Comparison of ENCODE assay signal across 28 mouse cellular contexts in genomic region chr12:45745697-45746096, GRCm38 (mm10).
A peak's percentile ranks its signal among the peaks of the same experiment; 100 is the strongest.
DNase-seq lines count a peak whose midpoint lies in the region; ATAC-seq lines count a peak whose summit lies in the region.
"Had no signal": no experiment of that assay in that cellular context is flagged by ENCODE, and none has a peak within 500 bp of the region (broad histone marks: within the 10 kb centered on the region; RNA-seq: fewer than 3 reads in every experiment).

No protein-coding gene starts in this region.

- no peak overlapping the region for H3K9ac ChIP-seq in hindbrain, embryonic 13.5 days
- no peak overlapping the region for H3K9ac ChIP-seq in kidney, embryonic 15.5 days
- no peak overlapping the region for H3K9ac ChIP-seq in neural tube, embryonic 11.5 days (ENCODE audit: low read length)
- H3K9ac ChIP-seq: embryonic facial prominence, embryonic 15.5 days; forebrain, embryonic 12.5 days; forebrain, postnatal 0 days; heart, embryonic 13.5 days; intestine, embryonic 15.5 days; limb, embryonic 13.5 days; lung, embryonic 15.5 days had no signal

- peak; percentile 32; the same call in 1 of the 2 replicates for ATAC-seq in hindbrain, embryonic 13.5 days (ENCODE audit: low FRiP score)
- peak; percentile 54 for ATAC-seq in kidney, embryonic 15.5 days (replicated peaks; ENCODE audit: low FRiP score)
- ATAC-seq in neural tube, embryonic 11.5 days (ENCODE audit: insufficient read depth, low FRiP score, low TSS enrichment): peak; percentile 53; the same call in 1 of the 2 replicates
- ATAC-seq: activated CD4-positive, CD25-positive, alpha-beta regulatory T cell, adult 4 months; forebrain, postnatal 0 days; intestine, embryonic 15.5 days; midbrain, embryonic 16.5 days had no signal

- 48% methylated on average over 2 of the region's 2 CpGs for WGBS in hindbrain, embryonic 13.5 days
- 71% methylated on average over 2 of the region's 2 CpGs for WGBS in hindbrain, embryonic 10.5 days
- WGBS in kidney, embryonic 15.5 days: 22% methylated on average over 2 of the region's 2 CpGs
- WGBS in neural tube, embryonic 11.5 days: 72% methylated on average over 2 of the region's 2 CpGs

- no peaks in the 10 kb centered on the region for H3K27me3 ChIP-seq in hindbrain, embryonic 13.5 days
- no peaks in the 10 kb centered on the region for H3K27me3 ChIP-seq in hindbrain, embryonic 10.5 days (ENCODE audit: insufficient read depth, poor library complexity, severe bottlenecking)
- H3K27me3 ChIP-seq in kidney, embryonic 15.5 days: no peaks in the 10 kb centered on the region
- H3K27me3 ChIP-seq in neural tube, embryonic 11.5 days (ENCODE audit: control insufficient read depth, insufficient read depth, low read length): no peaks in the 10 kb centered on the region
- H3K27me3 ChIP-seq: CH12.LX; embryonic facial prominence, embryonic 15.5 days; forebrain, embryonic 12.5 days; heart, embryonic 13.5 days; intestine, embryonic 15.5 days; limb, embryonic 13.5 days; lung, embryonic 15.5 days had no signal

- H3K9me3 ChIP-seq in hindbrain, embryonic 13.5 days: no peaks in the 10 kb centered on the region
- no peaks in the 10 kb centered on the region for H3K9me3 ChIP-seq in hindbrain, embryonic 10.5 days
- H3K9me3 ChIP-seq in kidney, embryonic 15.5 days (replicated peaks): no peaks in the 10 kb centered on the region
- no peaks in the 10 kb centered on the region for H3K9me3 ChIP-seq in neural tube, embryonic 11.5 days (ENCODE audit: control insufficient read depth, low read length)
- H3K9me3 ChIP-seq: embryonic facial prominence, embryonic 10.5 days; embryonic facial prominence, embryonic 15.5 days; forebrain, embryonic 12.5 days; heart, embryonic 13.5 days; intestine, embryonic 15.5 days; limb, embryonic 13.5 days; lung, embryonic 15.5 days had no signal

- H3K4me2 ChIP-seq in hindbrain, embryonic 13.5 days: no peak overlapping the region
- no peak overlapping the region for H3K4me2 ChIP-seq in kidney, embryonic 15.5 days
- H3K4me2 ChIP-seq in neural tube, embryonic 11.5 days (ENCODE audit: low read depth): no peak overlapping the region
- H3K4me2 ChIP-seq: embryonic facial prominence, embryonic 15.5 days; forebrain, embryonic 12.5 days; heart, embryonic 13.5 days; intestine, embryonic 15.5 days; limb, embryonic 13.5 days; liver, embryonic 11.5 days; lung, embryonic 15.5 days had no signal

- no peak for DNase-seq in hindbrain, embryonic 10.5 days (ENCODE audit: low spot score)
- no peak for DNase-seq in kidney, postnatal 4 days
- no peak for DNase-seq in neural tube, embryonic 11.5 days (ENCODE audit: low spot score)
- no peak for DNase-seq in neural tube, embryonic 10.5 days (ENCODE audit: extremely low spot score, low spot score)
- no peak for DNase-seq in thymus, postnatal 14 days
- DNase-seq: adrenal gland, adult 2 months; adrenal gland, postnatal 36 days; cerebellum, adult 8-10 months; cerebellum, postnatal 25 days; forebrain, postnatal 0 days; heart, adult 2 months; heart, postnatal 10 days; kidney, adult 8-10 months; kidney, postnatal 25 days had no signal

- peak overlapping the region; percentile 36; the same call in 1 of the 2 replicates for H3K27ac ChIP-seq in hindbrain, embryonic 13.5 days
- no peak overlapping the region for H3K27ac ChIP-seq in hindbrain, embryonic 10.5 days
- H3K27ac ChIP-seq in kidney, embryonic 15.5 days: no peak overlapping the region
- H3K27ac ChIP-seq in neural tube, embryonic 11.5 days (ENCODE audit: low read depth, low read length): no peak overlapping the region
- H3K27ac ChIP-seq: embryonic facial prominence, embryonic 10.5 days; embryonic facial prominence, embryonic 15.5 days; forebrain, embryonic 12.5 days; heart, adult 2 months; heart, embryonic 13.5 days; intestine, embryonic 15.5 days; limb, embryonic 13.5 days; lung, embryonic 15.5 days had no signal

- no peak overlapping the region for H3K4me3 ChIP-seq in hindbrain, embryonic 13.5 days
- no peak overlapping the region for H3K4me3 ChIP-seq in hindbrain, embryonic 10.5 days
- H3K4me3 ChIP-seq in kidney, embryonic 15.5 days (replicated peaks): no peak overlapping the region
- H3K4me3 ChIP-seq in neural tube, embryonic 11.5 days (ENCODE audit: low read depth, low read length): no peak overlapping the region
- H3K4me3 ChIP-seq: embryonic facial prominence, embryonic 10.5 days; embryonic facial prominence, embryonic 15.5 days; forebrain, embryonic 12.5 days; heart, adult 2 months; heart, embryonic 13.5 days; intestine, embryonic 15.5 days; limb, embryonic 13.5 days; lung, embryonic 15.5 days; myocyte had no signal

- H3K36me3 ChIP-seq in hindbrain, embryonic 13.5 days: no peaks in the 10 kb centered on the region
- H3K36me3 ChIP-seq in hindbrain, embryonic 10.5 days: no peaks in the 10 kb centered on the region
- H3K36me3 ChIP-seq in kidney, embryonic 15.5 days: no peaks in the 10 kb centered on the region
- no peaks in the 10 kb centered on the region for H3K36me3 ChIP-seq in neural tube, embryonic 11.5 days (ENCODE audit: control insufficient read depth, insufficient read depth, low read length)
- H3K36me3 ChIP-seq: embryonic facial prominence, embryonic 10.5 days; embryonic facial prominence, embryonic 15.5 days; forebrain, embryonic 12.5 days; heart, embryonic 13.5 days; intestine, embryonic 15.5 days; limb, embryonic 13.5 days; lung, embryonic 15.5 days had no signal

- H3K4me1 ChIP-seq in hindbrain, embryonic 13.5 days (replicated peaks): no peaks in the 10 kb centered on the region
- H3K4me1 ChIP-seq in hindbrain, embryonic 10.5 days (replicated peaks): no peaks in the 10 kb centered on the region
- no peaks in the 10 kb centered on the region for H3K4me1 ChIP-seq in kidney, embryonic 15.5 days
- H3K4me1 ChIP-seq in neural tube, embryonic 11.5 days (ENCODE audit: control insufficient read depth, insufficient read depth, low read length): no peaks in the 10 kb centered on the region
- H3K4me1 ChIP-seq: embryonic facial prominence, embryonic 10.5 days; embryonic facial prominence, embryonic 15.5 days; forebrain, embryonic 12.5 days; heart, embryonic 13.5 days; intestine, embryonic 15.5 days; limb, embryonic 13.5 days; lung, embryonic 15.5 days had no signal
